Mouse (Mus musculus) limb, embryonic 15.5 days (tissue): ENCODE measurements around the gene Copa. TPM values are rescaled to one million over a fixed set of nuclear protein-coding genes. Genes with fewer than 3 reads are reported as not detected.
A peak's percentile ranks its signal among the peaks of the same experiment; 100 is the strongest.

ENCODE experiments used
- ATAC-seq: fragments of 200-750 bp; cut with Nextera tagmentation; 2 replicates; pipeline ENCODE4 v1.8.0; 2017; ENCODE audit warnings: low read depth, moderate TSS enrichment; ENCODE audit not compliant: insufficient number of reproducible peaks, low FRiP score, low TSS enrichment
- H3K27ac ChIP-seq: fragments of 300-500 bp; sonication (generic); 2 replicates; pipeline ENCODE4 v1.5.1; 2015; ENCODE audit warnings: moderate library complexity, mild to moderate bottlenecking, inconsistent platforms
- H3K27me3 ChIP-seq: fragments of 300-500 bp; sonication (generic); 2 replicates; pipeline ENCODE4 v1.6.1; 2015; ENCODE audit warnings: inconsistent platforms
- H3K36me3 ChIP-seq: fragments of 300-500 bp; sonication (generic); 2 replicates; pipeline ENCODE4 v1.6.1; 2015; ENCODE audit warnings: inconsistent platforms
- H3K4me1 ChIP-seq: fragments of 300-500 bp; sonication (generic); 2 replicates; pipeline ENCODE4 v1.6.1; 2015; ENCODE audit warnings: inconsistent platforms
- H3K4me2 ChIP-seq: fragments of 300-500 bp; sonication (generic); 2 replicates; pipeline ENCODE4 v1.6.1; 2015; ENCODE audit warnings: mild to moderate bottlenecking, inconsistent platforms
- H3K4me3 ChIP-seq: fragments of 300-500 bp; sonication (generic); 2 replicates; pipeline ENCODE4 v1.5.1; 2015; ENCODE audit warnings: mild to moderate bottlenecking, inconsistent platforms
- H3K9ac ChIP-seq: fragments of 300-500 bp; sonication (generic); 2 replicates; pipeline ENCODE4 v1.6.1; 2015; ENCODE audit warnings: inconsistent platforms
- H3K9me3 ChIP-seq: fragments of 300-500 bp; sonication (generic); 2 replicates; pipeline ENCODE4 v1.6.1; 2016; ENCODE audit warnings: inconsistent platforms
- WGBS: fragments of 180-500 bp; shearing (Covaris S2); methylation state at CpG from one replicate; pipeline ENCODE4 v1.1.7; 2015; 5-methylcytosine and 5-hydroxymethylcytosine counted together
- polyA plus RNA-seq: library from polyadenylated mRNA; unstranded; fragments of >200 nt; fragmentation: Nextera tagmentation; extraction: Ambion mirVana; gene quantifications from 2 replicates; pipeline ENCODE4 v1.2.1, GENCODE M21; 2015

Copa gene
- polyA plus RNA-seq: 271 and 272 TPM in 2 replicates

DNA sequence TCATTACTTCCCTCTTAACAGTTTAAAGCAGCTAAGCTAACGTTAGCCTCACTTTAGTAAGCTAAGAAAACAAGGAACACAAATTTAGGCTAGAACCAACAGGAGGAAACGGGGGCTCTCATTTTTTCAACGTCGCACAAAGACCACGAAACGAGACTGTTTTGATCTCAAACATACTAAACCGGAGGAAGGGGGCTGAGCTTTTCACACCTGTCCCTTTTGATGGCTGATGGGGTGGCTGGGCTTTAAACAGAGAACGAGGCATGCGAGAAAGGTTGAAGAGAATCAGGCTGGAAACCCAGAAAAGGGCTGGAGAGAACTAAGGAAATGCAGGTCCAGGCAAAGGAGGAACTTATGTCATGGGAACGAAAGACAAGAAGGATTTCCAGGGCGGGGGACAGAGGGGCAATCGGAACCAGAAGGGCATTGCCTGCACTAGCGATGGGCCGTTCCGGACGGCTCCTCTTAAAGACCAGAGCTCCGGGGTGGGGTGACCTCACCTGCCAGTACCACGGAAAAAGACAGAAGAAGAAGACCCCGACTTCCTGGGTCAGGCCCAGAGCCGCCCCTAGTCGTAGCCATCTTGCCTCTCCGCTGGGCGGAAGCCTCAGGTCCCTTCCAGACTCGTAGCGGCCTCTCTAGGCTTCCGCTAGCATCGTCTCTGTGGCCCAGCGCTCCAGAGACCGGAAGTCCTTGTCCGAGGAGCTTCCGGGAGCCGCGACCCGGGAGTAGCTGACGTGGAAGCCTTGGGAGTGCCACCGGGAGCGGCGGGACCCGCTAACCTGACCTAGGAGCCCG, at the start of gene Copa, which contains the start of gene Ncstn:
TSS of gene Copa (plus strand) at position 429 of the 798 bp plus-strand sequence.
TSS of gene Ncstn (minus strand) at position 695 of the 798 bp plus-strand sequence.
- peak; percentile 97 for ATAC-seq
- Histone ChIP-seq H3K4me2 (peak within 1 kb of the TSS; percentile 49), H3K4me1 (peaks cover 18% of the 10 kb centered on the region), H3K9ac (peak within 1 kb of the TSS; percentile 77), H3K9me3 (no peaks in the 10 kb centered on the region), H3K36me3 (peaks cover 26% of the 10 kb centered on the region), H3K27me3 (no peaks in the 10 kb centered on the region), H3K27ac (peak within 1 kb of the TSS; percentile 83), H3K4me3 (peak within 1 kb of the TSS; percentile 85)
- WGBS: under 1% methylated on average over 40 of the region's 40 CpGs

DNA sequence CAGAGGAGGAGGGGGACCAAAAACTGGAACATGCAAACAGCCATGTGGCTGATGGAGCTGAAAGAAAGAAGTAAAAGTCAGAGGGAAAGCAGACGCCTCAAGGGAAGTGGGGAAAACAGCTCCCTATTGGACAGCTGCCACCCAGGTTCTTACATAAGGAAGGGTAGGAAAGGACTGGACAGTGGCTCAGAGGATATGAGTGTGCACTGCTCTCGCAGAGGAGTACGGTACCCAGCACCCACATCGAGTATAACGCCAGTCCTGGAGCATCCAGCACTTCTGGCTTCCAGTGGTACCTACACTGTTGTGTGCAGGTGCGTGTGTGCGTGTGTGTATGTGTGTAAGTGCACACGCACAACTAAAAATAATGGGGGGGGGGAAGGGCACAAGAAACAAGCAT, 35.9 kb upstream of the Copa start:
- Histone ChIP-seq H3K4me1 (peaks cover 13% of the 10 kb centered on the region; the same call in 1 of the 2 replicates), H3K36me3 (no peaks in the 10 kb centered on the region), H3K9ac (no peak overlapping the region), H3K4me3 (no peak overlapping the region), H3K27me3 (no peaks in the 10 kb centered on the region; the same call in 1 of the 2 replicates), H3K9me3 (no peaks in the 10 kb centered on the region), H3K4me2 (no peak overlapping the region), H3K27ac (no peak overlapping the region)
- WGBS: 73% methylated on average over 8 of the region's 8 CpGs
- ATAC-seq: no peak

DNA sequence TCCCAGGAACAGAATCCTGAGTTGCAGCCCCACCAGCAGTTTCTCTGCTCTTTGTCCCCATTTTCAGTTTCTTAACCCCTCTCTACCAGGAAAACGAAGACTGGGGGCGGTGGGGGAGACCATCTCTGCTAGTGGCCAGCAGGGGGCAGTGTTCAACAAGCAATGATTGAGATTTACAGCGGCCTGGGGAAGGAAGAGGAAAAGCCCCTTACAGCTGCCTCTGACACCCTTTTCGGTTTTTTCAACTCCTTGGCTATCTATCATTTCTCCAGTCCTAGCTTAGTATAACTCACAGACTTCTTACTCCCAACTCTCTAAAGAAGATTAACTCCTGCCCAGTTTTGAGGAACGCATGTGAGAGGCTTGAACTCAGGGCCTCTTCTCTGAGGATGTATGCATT, 35.4 kb upstream of the Copa start:
- Histone ChIP-seq H3K4me3 (no peak overlapping the region), H3K4me2 (no peak overlapping the region), H3K27ac (no peak overlapping the region), H3K4me1 (peaks cover 13% of the 10 kb centered on the region; the same call in 1 of the 2 replicates), H3K27me3 (peaks cover 3% of the 10 kb centered on the region; the same call in 1 of the 2 replicates), H3K9ac (no peak overlapping the region), H3K9me3 (no peaks in the 10 kb centered on the region), H3K36me3 (no peaks in the 10 kb centered on the region)
- no peak for ATAC-seq
- 11% methylated on average over 5 of the region's 5 CpGs for WGBS

DNA sequence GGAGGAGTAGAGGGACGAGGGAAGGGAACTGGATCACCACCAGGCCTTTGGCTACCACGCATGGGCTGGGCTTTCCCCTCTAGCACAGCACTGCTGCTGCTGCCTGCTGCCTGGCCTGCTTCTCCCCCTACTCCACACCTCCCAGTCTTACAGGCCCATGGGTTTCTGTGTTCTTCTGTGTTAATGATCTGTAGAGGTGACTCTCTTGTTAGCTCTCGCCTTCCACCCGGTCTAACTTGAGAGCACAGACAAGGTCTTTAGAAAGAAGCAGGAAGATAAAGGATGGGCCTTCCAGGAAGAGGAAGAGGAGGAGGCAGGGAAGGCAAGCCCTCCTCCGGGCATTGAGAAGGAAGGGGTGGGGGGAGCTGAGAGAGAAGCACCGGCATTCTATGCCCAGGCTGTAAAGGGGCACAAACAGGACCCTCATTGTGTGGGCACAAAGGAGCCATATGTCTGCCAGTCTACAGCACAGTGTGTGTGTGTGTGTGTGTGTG, 34.0 kb upstream of the Copa start:
- H3K36me3 ChIP-seq: no peaks in the 10 kb centered on the region
- WGBS: 42% methylated on average over 6 of the region's 6 CpGs
- H3K4me1 ChIP-seq: peaks cover 19% of the 10 kb centered on the region
- H3K4me2 ChIP-seq: 0 out of 2 replicates have a peak overlapping the region, but pooled peaks have one; percentile 1
- H3K27me3 ChIP-seq: peaks cover 14% of the 10 kb centered on the region
- ATAC-seq: no peak
- no peak overlapping the region for H3K4me3 ChIP-seq
- H3K27ac ChIP-seq: no peak overlapping the region
- no peaks in the 10 kb centered on the region for H3K9me3 ChIP-seq
- H3K9ac ChIP-seq: no peak overlapping the region

GRCm38 (mm10) chr1:172049131-172049782, 33.1 kb upstream of the Copa start:
- H3K27ac ChIP-seq: no peak overlapping the region
- no peak overlapping the region for H3K4me2 ChIP-seq
- no peak overlapping the region for H3K9ac ChIP-seq
- no peak for ATAC-seq
- 27% methylated on average over 13 of the region's 13 CpGs for WGBS
- no peak overlapping the region for H3K4me3 ChIP-seq
- peaks cover 28% of the 10 kb centered on the region for H3K4me1 ChIP-seq
- no peaks in the 10 kb centered on the region for H3K9me3 ChIP-seq
- H3K27me3 ChIP-seq: peaks cover 23% of the 10 kb centered on the region
- no peaks in the 10 kb centered on the region for H3K36me3 ChIP-seq

DNA sequence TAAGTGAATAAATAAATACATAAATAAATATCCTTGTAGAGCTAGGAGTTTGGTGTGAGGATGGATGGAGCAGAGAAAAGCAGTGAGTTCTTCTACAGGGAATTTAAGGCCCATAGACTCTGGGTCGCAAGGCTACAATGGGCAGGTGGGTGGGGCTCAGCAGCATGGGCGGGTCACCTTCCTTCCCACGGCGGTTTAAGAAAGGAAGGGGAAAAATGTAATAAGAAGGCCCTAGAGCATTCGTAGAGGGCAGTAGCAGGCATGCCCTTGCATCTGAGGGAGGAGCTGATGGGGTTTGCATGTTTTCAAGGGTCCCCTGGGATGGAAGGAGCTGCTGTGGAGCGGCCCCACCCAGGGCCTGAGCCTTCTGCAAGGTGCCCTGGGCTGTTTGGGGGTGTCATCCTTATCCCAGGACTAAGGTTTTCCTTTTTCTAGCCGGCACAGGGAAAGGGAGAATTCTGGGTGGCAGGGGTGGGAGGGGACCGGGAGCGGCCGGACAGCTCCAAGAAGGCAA, 29.5 kb upstream of the Copa start:
- Histone ChIP-seq H3K27ac (no peak overlapping the region), H3K4me1 (peaks cover 25% of the 10 kb centered on the region), H3K4me2 (no peak overlapping the region), H3K4me3 (no peak overlapping the region), H3K9me3 (no peaks in the 10 kb centered on the region), H3K36me3 (no peaks in the 10 kb centered on the region), H3K27me3 (peaks cover 47% of the 10 kb centered on the region), H3K9ac (no peak overlapping the region)
- no peak for ATAC-seq
- 14% methylated on average over 10 of the region's 10 CpGs for WGBS

DNA sequence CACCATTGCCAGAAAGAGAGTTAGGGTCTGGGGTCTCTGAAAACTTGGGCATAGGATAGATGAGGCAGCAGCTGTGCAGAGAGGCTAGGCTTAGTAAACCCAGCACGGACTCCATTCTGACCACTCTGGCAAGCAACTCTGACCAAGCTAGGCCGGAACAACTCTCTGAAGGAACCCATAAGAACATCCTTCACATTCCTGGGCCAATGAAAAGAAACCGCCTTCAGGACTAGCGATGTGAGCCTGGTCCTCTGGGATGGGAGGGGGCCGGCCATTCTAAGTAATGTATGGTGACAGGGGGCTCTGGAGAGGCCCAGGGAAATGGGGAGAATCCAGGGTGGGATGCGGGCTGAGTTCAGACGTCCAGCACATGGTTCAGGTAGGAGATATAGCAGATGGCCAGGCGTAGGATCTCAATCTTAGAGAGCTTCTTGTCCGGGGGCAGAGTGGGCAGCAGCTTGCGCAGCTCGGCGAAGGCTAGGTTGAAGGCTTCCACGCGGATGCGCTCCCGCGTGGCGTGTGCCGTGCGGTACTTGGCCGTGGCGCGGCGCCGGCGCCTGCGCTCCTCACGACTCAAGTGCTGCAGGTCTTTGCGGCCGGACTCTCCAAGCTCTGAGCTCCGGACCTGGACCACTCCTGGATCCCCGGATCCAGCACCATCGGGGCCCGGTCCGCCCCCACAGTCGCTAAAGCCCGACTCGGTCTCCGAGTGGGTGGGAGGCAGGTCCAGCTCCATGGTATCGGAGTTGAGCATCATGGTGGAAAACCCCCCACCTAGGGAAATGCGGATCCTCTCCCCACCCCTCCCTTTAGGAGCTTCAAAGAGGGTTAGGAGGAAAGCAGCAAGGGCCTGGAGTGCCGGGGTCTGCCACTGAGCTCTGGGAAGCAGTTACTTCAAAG, 28.5 kb upstream of the Copa start:
- 5% methylated on average over 42 of the region's 42 CpGs for WGBS
- peaks cover 47% of the 10 kb centered on the region for H3K27me3 ChIP-seq
- no peaks in the 10 kb centered on the region for H3K36me3 ChIP-seq
- no peak overlapping the region for H3K27ac ChIP-seq
- ATAC-seq: no peak
- H3K4me1 ChIP-seq: peaks cover 24% of the 10 kb centered on the region
- H3K9ac ChIP-seq: 0 out of 2 replicates have a peak overlapping the region, but pooled peaks have one; percentile 8
- H3K4me2 ChIP-seq: peak overlapping the region; percentile 51
- no peaks in the 10 kb centered on the region for H3K9me3 ChIP-seq
- peak overlapping the region; percentile 28 for H3K4me3 ChIP-seq

- 79% methylated on average over 4 of the region's 4 CpGs for WGBS
- Histone ChIP-seq H3K27ac (no peak overlapping the region), H3K36me3 (no peaks in the 10 kb centered on the region), H3K4me1 (peaks cover 22% of the 10 kb centered on the region), H3K9me3 (no peaks in the 10 kb centered on the region), H3K9ac (no peak overlapping the region), H3K27me3 (peaks cover 47% of the 10 kb centered on the region), H3K4me2 (no peak overlapping the region), H3K4me3 (no peak overlapping the region)
- no peak for ATAC-seq
Measured at GRCm38 (mm10) chr1:172056251-172056650, 26.1 kb upstream of the Copa start.

DNA sequence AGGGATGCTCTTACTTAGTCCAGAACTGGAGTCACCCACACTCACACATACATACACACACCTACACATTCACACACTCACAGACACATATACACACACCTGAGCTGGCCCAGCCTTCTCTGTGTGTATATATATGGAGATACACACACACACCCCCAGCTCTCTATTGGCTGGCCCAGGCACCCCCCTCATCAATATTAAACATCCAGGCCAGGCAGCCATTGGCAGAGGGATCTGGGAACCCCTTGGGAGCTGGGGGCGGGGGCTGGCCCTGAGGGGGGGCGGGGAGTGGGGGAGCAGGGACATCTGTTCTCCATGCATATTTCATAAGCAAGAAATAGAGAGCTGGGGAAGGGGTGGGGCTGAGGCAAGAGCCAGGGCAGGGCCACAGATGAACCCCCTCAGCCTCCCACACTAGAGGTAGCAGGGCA, 24.8 kb upstream of the Copa start, which contains the start of gene Nhlh1:
TSS of gene Nhlh1 (minus strand) at position 83 of the 431 bp plus-strand sequence.
- Histone ChIP-seq H3K36me3 (no peaks in the 10 kb centered on the region), H3K9me3 (no peaks in the 10 kb centered on the region), H3K4me1 (peaks cover 22% of the 10 kb centered on the region), H3K27me3 (peaks cover 39% of the 10 kb centered on the region), H3K4me3 (no peak within 1 kb of the TSS), H3K27ac (no peak within 1 kb of the TSS), H3K9ac (no peak within 1 kb of the TSS), H3K4me2 (no peak within 1 kb of the TSS)
- no peak; the same call in 1 of the 2 replicates for ATAC-seq
- WGBS: 37% methylated on average over 2 of the region's 2 CpGs

GRCm38 (mm10) chr1:172058321-172058720, 24.0 kb upstream of the Copa start:
- no peaks in the 10 kb centered on the region for H3K36me3 ChIP-seq
- no peak overlapping the region for H3K4me3 ChIP-seq
- no peak for ATAC-seq
- 69% methylated on average over 6 of the region's 6 CpGs for WGBS
- H3K4me1 ChIP-seq: peaks cover 17% of the 10 kb centered on the region
- peaks cover 34% of the 10 kb centered on the region for H3K27me3 ChIP-seq
- no peaks in the 10 kb centered on the region for H3K9me3 ChIP-seq
- H3K4me2 ChIP-seq: no peak overlapping the region
- H3K27ac ChIP-seq: no peak overlapping the region
- no peak overlapping the region for H3K9ac ChIP-seq

- H3K27me3 ChIP-seq: peaks cover 28% of the 10 kb centered on the region
- no peak for ATAC-seq
- H3K4me3 ChIP-seq: no peak overlapping the region
- no peak overlapping the region for H3K27ac ChIP-seq
- no peaks in the 10 kb centered on the region for H3K9me3 ChIP-seq
- H3K4me2 ChIP-seq: no peak overlapping the region
- 0 out of 2 replicates have a peak, but pooled peaks cover 4% of the 10 kb centered on the region for H3K36me3 ChIP-seq
- no peak overlapping the region for H3K9ac ChIP-seq
- WGBS: 53% methylated on average over 7 of the region's 7 CpGs
- H3K4me1 ChIP-seq: peaks cover 15% of the 10 kb centered on the region
Measured at GRCm38 (mm10) chr1:172058874-172059273, 23.5 kb upstream of the Copa start.
